Mouse (Mus musculus) ovary, postnatal 10 days (tissue): ENCODE data around the gene Gm12184.
"Not testable (repeated sequence)": the region's sequence is repeated elsewhere in the genome, so short reads cannot be mapped to it uniquely, and the experiment has no call there.

ENCODE experiments used
- DNase-seq: peaks from one replicate; pipeline ENCODE4 v3.0.0; 2022; ENCODE audit warnings: low spot score

The Gm12184 gene

DNA sequence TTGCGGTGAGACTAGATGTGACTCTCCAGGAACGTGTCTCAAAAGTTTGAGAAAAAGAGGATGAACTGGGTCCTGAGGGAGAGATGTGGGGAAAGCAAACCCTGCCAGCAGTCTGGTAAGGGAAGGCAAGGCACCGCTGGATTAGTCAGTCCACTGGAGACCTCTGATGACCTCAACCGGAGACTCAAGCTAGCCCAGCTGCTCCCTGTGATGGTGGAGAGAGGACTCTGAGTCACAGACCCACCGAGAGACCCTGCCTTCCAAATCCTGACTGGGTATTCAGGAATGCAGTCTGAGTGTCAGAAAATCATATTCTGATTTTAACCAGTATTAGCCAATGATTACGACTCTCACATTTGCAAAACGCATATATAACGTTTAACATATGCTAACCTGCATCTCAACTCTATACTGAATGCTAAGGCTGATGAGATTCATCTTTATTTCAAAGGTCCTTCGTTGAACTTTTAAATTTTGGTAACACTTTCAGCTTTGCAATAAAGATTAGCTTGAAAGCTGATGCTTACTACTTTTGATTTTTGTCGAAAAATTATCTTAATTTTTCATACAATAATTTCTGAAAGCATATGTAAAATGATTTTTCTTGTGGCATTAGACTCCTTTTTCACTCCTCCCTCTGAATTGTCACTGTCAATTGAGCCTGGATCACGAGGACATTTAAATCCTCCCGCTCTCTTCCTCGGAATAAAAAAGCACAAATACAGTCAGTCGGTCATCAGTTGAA lies 3.5 kb downstream of the Gm12184 start:
- DNase-seq, result no peak

DNA sequence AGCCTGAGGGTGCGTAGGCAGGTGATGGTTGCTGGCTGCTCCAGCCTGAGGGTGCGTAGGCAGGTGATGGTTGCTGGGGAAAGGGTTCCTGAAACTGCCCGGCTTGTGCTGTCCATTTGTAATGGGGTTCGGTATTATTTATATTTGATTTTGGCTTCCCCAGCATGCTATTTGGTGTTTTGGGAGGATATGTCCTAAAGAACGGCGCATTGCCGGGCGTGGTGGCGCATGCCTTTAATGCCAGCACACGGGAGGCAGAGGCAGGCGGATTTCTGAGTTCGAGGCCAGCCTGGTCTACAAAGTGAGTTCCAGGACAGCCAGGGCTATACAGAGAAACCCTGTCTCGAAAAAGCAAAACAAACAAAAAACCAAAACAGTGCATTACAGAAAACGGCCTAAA lies 5.2 kb downstream of the Gm12184 start:
- DNase-seq, result not testable (repeated sequence)

DNA sequence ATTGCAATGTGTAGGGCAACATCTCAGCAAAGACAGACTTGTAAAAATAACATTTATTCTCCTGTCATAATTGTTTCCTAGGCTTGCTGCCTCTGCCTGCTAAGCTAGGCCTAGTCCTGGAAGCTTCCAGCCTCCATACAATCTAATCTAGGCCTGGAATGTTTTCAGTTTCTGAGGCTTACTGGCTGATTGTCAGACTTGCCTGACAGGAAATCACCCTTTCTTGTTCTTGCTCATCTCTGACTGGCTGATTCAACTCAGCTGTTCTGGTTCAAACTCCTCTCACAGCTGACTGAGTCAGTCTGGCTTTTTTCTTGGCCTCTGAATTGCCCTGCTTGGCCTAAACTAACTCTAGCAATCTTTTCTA lies 6.2 kb downstream of the Gm12184 start:
- DNase-seq, result no peak

DNA sequence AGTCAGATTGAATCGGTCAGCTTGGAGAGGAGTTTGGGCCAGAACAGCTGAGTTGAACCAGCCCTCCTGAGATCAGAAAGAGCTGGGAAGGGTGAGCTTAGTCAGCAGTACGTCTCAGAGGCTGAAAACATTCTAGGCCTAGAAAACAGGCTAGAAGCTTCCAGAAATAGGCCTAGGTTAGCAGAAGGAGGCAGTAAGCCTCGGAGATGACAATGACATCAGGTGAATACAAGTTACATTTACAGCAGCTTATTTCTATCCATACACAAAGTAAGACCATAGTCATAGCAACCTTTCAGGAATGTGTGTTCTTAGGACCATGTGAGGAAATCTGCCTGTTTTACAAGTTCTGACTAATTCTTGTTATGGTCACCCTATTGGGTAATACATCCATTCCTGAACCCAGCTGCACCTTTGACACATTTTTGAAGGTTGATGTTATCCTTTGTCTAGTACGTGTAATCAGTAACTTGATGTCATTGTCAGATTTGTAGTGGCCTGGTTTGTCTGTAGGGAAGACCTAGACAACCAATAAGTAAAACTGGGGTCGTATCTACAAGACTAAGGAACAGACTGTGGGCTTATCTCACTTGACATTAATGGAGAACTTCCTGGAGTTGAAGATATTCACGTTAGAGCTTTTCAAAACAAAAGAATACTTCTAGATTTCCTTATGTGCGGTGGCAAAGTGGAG lies 6.7 kb downstream of the Gm12184 start:
- DNase-seq, result no peak

DNA sequence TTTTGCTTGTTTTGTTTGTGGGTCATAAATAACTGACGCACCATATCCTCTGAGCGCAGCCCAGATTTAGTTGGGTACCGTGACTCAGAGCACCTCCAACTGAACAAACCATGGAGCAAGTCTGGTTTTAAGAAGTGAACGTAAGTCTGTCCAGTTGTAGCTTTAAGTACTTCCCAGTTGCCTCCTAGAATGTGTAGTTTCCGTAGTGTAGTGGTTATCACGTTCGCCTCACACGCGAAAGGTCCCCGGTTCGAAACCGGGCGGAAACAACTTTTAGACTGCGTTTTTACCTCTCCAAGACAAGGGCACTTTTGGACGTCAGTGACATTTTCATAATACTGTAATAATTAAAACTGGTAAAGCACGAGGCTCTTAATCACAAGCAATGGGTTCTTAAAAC lies 8.1 kb downstream of the Gm12184 start:
- DNase-seq, result peak; percentile 58

DNA sequence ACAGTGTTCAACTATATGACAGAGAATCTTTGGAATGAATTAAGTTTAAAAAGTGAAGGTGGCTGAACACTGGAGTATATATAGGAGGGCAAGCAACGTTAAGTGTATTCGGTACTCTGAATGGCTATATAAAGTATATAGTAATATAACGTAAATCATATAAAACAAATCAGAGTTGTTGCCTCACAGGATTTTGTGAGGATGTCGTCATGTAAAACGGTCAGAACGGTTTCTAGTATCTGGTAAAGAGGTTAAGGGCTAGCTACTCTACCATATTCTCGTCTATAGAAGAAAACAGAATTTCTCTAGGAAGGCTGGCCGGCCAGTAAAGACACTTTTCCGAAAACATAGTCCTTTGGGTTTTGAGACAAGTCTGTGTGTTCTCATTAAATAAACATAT lies 8.7 kb downstream of the Gm12184 start:
- DNase-seq, result no peak

DNA sequence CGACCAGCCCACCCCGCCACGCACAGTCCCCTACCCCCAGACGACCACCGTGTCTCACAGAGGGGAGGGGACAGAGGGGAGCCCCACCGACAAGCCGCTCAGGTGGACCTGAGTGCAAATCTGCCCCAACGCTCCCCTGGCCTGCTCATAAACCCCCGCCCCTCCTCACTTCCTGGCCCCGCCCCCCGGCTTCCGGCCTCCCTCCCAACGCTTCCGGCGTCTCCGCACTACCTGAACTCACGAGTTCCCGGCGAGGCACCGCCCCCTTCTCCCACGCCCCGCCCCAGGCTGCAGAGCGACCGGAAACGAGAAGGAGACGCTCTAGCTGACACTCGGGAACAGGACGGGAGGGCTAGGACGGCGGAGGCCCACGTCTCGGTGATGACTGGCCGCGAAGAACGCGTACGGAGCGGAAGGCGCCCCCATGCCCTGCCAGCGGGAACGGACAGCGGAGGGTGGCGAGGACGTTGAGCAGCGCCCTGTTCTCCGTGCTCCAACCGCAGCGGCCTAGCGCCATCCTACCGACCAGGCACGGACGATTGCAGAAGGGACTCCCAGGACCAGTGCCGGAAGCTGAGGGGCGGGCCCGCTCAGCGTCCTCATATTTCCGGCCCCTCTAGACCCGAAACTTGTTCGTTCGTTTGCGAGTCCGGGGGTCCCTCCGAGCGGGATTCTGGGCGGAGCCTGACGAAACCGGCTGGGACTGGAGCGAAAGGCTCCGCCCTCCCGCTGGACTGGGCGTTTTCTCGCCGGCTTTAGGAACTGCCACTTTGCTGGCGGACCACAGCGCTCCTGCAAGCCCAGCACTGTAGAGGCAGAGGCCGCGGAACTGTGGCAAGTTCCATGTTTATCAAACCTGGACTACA lies 9.4 kb downstream of the Gm12184 start, which contains the start of gene Trim41:
Gene Trim41, minus strand, starts transcription at position 554 of the 866 bp plus-strand sequence.
- DNase-seq, result peak; percentile 95

DNA sequence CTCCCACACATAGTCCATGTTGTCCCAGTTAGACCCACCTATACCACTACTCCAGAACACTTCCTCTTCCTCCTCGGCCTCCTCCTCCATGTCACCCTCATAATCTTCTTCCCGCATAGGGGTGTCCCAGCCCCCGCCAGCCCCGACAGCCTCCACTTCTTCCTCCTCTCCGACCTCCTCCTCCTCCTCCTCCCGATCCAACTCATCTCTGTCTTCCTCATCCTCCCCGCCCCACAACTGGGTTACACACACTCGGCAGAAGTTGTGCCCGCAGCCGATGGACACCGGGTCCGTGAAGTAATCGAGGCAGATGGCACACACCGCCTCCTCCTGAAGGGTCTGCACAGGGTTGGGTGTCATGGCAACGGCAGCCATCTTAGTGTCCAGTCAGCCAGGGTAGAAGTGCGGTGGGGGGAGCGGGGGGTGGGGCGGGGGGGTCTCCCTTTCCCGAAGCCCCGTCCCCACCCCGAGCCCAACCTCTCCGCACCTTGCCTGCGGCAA lies 10.1 kb downstream of the Gm12184 start:
- no peak for DNase-seq

DNA sequence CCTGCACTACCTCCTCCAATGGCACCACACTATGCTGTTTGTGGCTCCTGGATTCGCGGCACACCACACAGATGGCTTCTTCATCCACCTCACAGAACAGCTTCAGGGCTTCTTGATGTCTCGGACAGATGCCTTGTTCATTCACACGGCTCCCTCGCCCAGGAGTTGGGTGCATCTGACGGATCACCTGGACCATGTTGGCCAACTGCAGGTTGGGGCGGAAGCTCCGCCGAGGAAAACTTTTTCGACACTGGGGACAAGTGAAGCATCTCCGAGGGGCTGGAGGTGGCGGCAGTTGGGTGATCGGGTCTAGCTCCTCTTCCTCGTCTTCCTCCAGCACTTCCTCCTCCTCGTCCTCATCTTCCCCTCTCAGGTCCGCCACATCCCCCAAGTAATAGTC lies 10.6 kb downstream of the Gm12184 start:
- no peak for DNase-seq

DNA sequence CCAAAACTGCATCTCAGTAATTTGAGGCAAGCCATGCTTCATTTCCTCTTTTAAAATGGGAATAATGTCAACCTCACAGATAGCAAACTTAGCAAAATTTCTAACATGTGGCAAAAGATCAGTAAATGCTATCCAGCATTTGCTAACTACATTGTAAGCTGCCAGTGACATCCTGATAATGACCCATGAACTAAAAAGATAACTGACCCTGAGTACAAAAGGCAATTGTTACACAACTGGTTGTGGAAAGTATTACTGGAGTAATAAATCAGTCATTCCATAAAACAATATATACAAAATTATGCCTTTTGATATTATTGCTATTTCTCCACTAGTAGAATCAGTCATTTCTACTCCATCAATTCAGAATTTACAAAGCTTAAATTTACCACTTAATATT lies 12.7 kb downstream of the Gm12184 start:
- DNase-seq, result no peak

DNA sequence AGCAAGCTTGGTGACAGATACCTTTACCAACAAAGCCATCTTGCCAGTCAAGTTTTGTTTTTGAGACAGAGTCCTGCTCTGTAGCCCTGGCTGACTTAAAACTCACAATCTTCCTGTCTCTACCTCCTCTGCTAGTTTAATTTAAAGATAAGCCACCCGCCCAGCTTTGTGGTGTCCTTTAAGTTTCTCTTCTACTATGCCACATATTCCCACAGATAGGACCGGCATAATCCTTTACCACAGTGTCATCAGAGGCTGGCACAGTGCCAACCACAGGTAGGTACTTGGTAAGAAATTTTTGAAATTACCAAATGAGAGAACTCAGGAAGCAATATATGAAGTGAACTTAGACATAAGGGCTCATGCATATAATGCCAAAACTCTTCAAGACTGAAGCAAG lies 16.3 kb downstream of the Gm12184 start:
- no peak for DNase-seq

DNA sequence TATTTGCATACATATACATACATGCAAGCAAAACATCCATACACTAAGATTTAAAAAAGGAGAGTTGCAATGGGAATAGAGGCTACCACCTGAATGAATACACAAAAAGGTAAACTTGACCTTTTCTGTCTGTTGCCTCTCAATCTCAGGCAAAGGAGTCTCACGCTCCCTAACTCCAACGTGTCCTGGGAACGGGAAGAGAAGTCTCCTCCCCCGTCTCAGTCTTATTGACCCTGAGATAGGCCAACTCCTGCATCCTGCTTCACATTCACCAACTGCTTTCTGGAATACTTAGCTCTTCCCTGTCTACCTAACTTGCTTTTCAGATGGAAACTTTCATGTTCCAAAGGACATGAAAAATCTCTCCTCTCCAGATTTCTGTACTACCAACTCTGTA lies 17.0 kb downstream of the Gm12184 start:
- no peak for DNase-seq

DNA sequence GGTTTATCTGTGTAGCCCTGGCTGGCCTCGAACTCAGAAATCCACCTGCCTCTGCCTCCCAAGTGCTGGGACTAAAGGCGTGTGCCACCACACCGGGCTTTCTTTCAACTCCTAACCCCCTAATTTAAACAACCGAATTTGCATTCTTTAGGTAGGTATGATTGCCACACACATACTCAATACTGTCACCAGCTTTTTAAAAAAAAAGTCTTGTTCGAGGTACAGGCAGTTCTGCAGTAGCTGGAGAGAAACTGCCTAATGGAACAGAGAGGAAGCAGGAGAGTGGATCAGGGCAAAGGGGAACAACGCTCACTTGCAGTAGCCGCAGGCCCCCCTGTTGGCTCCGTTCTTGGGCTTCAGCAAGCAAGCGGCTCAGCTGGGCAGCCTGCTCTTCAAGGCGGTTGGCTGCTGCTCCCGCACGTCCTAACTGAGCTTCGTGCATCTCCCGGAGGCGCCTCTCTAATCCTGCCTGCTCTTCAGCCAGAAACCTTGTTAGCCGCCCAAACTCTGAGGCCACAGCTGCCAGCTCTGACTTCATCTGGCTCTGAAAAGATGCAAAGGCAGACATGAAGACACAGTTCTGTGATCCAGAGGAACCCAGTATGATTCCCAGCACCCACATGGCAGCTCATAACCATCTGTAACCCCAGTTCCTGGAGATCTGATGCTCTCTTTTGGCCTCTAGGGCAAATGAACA lies 17.6 kb downstream of the Gm12184 start:
- DNase-seq, result no peak

DNA sequence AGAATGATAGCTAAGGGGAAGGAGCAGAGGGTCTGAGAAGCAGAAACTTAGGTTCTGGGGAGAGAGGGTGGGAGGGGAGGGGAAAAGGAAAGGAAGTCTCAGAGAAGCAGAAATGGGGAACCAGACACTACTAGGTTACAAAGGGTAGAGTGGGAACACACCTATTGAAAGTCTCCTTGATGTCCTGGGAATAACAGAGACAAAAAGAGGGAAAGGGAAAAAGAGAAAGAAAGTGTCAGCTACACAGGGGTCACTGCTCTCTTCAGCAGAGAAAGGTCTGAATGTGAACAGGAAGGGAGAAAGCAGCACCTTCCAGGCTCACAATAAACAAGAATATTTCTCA lies 18.2 kb downstream of the Gm12184 start:
- DNase-seq, result no peak

DNA sequence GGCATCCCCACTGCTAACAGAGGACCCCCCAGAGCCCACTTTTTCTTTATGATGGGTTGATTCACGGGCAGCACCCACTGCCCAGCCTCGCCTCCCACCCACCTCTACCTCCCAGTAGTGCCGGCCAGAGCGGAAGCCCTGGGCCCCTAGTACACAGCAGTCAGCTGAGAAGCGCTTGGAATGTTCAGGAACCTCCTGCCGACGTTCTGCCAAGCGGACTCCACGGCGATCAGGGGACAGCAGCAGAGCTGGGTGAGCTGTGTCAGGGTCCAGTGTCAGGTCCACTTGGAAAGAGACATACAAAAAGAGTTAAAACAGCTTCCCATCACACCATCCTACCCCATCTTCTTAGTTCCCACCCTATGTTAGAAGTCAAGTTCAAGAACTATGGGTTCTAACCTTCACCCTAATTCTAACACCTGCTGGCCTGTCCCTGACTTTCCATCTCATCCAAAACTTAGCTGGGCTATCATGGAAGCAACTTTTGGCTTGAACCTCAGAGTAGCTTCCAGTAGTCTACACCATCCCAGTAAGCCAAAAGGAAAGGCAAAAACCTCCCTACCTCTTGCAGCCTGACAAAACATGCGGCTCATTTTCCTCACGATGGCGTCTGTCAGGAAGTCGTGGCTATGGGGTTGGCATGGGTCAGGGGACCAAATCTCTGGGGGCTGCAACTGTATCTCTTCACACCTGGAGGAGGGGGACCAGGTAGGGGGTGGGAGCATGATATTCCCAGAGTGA lies 18.7 kb downstream of the Gm12184 start:
- DNase-seq, result no peak

DNA sequence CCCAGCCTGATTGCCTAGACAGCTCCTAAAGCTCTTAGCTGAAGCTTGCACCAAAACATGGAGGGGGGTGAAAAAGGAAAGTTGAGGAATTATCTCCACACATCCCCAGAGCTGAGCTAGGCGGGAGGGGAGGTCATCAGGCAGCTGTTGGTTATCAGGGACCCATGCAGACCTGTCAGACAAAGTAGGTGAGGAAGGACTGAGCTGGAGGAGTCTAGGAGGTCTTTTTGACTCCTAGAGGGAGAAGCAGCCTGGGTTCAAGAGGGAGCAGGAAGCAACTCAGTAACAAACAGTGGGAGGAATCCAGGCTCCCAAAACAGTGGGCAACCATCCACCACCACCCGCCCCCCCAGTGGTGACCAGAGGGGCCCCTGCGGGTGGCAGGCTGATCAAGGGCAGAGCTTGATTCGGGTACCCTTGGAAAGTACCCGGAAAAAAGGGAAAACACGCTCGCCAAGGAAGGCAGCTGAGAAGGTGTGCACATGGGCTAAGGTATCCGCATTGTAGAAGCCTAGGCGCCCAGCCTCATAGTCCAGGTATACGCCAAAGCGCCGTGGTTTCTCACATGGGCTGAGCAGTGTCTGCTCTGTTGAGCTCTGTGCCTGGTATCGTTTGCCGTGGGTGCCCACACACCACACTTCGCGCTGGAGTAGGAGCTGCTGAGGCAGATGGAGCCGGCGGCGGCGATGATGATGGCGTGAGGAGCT lies 19.4 kb downstream of the Gm12184 start:
- DNase-seq, result no peak

DNA sequence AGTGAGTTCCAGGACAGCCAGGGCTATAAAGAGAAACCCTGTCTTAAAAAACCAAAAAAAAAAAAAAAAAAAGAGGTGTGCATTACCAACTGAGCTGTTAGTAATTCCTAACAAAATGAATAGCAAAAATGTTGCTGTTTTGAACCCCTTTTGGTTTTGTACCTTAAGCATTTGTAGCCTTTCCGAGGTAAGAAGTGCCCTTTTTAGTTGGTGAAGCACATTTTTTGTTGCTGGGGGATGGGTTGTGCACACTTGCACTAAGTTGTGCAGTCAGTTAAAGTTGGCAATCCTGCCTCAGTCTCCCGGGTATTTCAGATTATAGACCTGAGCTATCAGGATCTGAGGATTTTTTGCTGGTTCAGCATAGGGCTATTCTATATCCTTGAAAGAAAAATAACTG lies 21.5 kb downstream of the Gm12184 start:
- no peak for DNase-seq

DNA sequence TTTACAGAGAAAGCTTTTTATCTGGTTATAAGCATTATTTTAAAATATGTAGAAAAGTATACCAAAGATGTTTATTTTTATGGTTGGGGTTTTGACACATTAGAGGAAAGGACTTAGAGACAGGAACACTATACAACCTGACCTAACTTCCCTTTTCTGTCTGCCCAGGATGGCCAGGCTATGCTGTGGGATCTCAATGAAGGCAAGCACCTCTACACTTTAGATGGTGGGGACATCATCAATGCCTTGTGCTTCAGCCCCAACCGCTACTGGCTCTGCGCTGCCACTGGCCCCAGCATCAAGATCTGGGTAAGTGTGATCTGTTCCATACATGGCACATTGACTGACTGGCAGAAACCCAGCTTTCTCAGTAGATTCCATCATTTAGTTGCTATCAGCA lies 22.5 kb downstream of the Gm12184 start:
- no peak for DNase-seq

DNA sequence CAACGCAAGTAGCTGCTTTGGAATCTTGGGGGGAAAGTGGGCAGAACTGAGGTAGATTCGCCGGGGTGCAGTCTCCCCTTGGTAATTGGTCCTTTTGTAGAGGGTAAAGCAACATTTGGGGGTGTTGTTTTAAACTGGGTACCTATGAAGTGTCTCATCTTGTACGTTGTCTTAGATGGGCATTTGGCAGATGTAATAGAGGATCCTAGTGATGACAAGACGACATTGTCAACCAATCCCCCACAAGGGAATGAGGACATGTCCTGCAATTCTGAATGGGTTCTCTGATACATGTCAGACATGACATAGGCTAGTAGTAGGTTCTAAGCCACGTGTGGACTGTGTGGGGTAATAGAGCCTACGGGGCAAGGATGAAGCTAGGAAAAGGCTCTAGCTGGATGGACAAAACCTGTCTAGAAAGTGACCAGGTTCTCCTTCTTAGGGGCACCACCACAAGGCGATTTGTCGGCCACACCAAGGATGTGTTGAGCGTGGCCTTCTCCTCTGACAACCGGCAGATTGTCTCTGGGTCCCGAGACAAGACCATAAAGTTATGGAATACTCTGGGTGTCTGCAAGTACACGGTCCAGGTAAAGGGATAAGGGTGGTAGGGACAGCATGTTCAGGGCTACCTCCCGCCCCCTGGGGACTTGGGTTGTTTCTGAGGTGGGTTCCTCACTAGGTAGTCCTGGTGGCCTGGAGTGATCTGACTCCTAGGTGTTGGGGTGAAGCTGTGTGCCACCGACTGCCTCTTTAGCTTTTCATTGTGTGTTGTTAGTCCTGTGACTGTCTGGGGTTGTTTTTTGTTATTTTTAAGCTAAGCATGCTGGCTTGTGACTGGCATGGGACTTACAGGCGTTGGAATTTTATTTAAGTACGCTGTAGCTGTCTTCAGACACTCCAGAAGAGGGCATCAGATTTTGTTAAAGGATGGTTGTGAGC lies 24.4 kb downstream of the Gm12184 start:
- no peak for DNase-seq
